Mouse (Mus musculus): ENCODE measurements at regions not wholly inside any gene's neighbourhood (a gene's known extent, or its start where the extent isn't known, plus 50 kb on each side); places are given as distances from the start of the nearest gene placed in this dataset.
A peak's percentile ranks its signal among the peaks of the same experiment; 100 is the strongest.

DNA sequence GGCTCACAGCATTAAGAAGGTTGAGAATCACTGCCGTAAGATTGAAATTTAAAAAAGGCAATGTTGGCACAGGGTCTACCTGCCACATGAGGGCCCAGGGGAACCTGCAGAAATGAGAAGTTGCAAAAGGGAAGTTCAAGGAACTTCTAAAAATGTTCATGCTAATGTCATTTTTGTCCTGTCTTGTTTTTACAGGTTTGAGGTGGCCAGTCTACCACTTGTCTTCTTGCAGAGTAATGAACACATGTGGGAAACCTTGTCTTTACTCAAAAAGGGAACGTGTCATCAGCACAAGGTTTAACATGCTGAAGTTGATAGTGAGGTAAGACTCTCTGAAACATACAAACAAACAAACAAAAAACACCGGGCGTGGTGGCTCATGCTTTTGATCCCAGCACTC is 71.4 kb upstream of the Nanos1 start:
- H3K4me2 ChIP-seq: no peak overlapping the region
- H3K4me1 ChIP-seq: no peaks in the 10 kb centered on the region
- H3K9ac ChIP-seq: no peak overlapping the region
- no peaks in the 10 kb centered on the region for H3K36me3 ChIP-seq (replicated peaks)
- no peaks in the 10 kb centered on the region for H3K27me3 ChIP-seq
- H3K27ac ChIP-seq: no peak overlapping the region
- H3K9me3 ChIP-seq: no peaks in the 10 kb centered on the region
- WGBS: 90% methylated on average over 4 of the region's 4 CpGs
- no peak overlapping the region for H3K4me3 ChIP-seq (replicated peaks)
- no peak for ATAC-seq (ENCODE audit: low FRiP score)

DNA sequence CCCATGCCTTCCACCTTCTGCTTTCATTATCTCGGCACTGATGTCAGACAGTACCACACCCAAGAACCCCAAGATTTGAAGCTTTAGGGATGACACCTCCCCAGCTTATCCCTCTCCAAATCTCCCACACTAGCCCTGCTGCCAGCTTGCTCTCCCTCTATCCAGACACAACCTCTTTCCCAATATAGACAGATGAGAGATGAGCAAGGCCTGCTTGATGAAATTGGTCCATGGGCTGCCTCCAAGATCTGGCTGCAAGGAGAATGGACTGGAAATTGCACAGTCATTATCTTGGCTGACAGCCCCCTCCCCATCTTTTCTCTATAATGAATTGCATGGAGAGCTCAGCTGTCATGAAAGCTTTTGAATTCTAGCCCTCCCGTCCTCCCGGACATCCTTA is 73.5 kb upstream of the Nanos1 start:
- H3K4me3 ChIP-seq (replicated peaks): no peak overlapping the region
- H3K9me3 ChIP-seq: no peaks in the 10 kb centered on the region
- 0 out of 2 replicates have a peak, but pooled peaks cover 2% of the 10 kb centered on the region for H3K27me3 ChIP-seq
- no peak overlapping the region for H3K9ac ChIP-seq
- H3K27ac ChIP-seq: 0 out of 2 replicates have a peak overlapping the region, but pooled peaks have one; percentile 38
- no peaks in the 10 kb centered on the region for H3K36me3 ChIP-seq (replicated peaks)
- ATAC-seq (ENCODE audit: low FRiP score): 0 out of 2 replicates have a peak, but pooled peaks have one; percentile 23
- no peak overlapping the region for H3K4me2 ChIP-seq
- no peaks in the 10 kb centered on the region for H3K4me1 ChIP-seq
- WGBS: 70% methylated on average over 3 of the region's 3 CpGs

DNA sequence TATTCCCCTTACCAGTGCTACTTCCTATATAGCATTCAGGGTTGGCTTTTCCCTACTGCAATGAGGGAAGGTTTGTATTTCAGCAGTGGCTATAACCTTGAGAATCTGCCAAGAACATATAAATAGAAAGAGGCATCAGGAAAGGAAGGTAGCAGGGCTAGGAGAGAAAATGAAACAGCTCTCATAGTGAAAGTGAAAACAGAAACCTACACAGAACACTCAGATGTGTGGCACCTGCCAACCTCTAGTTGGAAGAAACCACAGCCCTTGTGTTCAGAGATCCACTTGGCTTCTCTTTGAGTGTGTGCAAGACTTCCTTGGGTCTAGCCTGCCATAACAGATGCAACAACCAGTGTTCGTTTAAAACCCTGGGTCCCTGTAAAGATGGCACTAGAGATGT is 74.3 kb upstream of the Nanos1 start:
- H3K9me3 ChIP-seq: no peaks in the 10 kb centered on the region
- H3K4me3 ChIP-seq (replicated peaks): no peak overlapping the region
- no peak overlapping the region for H3K9ac ChIP-seq
- 70% methylated on average over 1 of the region's 1 CpGs for WGBS
- no peaks in the 10 kb centered on the region for H3K36me3 ChIP-seq (replicated peaks)
- 0 out of 2 replicates have a peak, but pooled peaks cover 5% of the 10 kb centered on the region for H3K27me3 ChIP-seq
- ATAC-seq (ENCODE audit: low FRiP score): no peak
- no peak overlapping the region for H3K27ac ChIP-seq
- H3K4me1 ChIP-seq: no peaks in the 10 kb centered on the region
- no peak overlapping the region for H3K4me2 ChIP-seq

DNA sequence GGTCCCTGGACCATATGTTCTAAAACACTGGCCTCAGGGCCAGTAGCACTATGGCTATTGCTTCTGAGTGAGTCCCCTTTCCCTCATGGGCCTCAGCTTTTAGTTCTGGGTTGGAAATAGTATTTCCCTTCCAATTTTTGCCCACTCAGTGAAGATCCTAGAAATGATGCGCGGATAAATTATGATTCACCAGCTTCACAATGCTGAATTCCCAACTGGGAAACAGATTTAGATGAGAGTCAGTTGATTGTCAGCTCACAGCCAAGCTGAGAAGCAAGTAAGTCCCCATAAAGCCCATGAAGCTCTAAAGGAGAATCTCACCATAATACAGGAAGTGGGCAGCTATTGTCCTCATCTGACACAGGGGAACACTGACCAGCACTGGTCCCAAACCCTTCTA is 77.6 kb upstream of the Nanos1 start:
- Histone ChIP-seq H3K27me3 (0 out of 2 replicates have a peak, but pooled peaks cover 5% of the 10 kb centered on the region), H3K9ac (no peak overlapping the region), H3K4me2 (no peak overlapping the region), H3K27ac (no peak overlapping the region), H3K4me1 (no peaks in the 10 kb centered on the region), H3K9me3 (no peaks in the 10 kb centered on the region), H3K36me3 (replicated peaks) (no peaks in the 10 kb centered on the region), H3K4me3 (replicated peaks) (no peak overlapping the region)
- ATAC-seq (ENCODE audit: low FRiP score): no peak
- WGBS: 87% methylated on average over 2 of the region's 2 CpGs

DNA sequence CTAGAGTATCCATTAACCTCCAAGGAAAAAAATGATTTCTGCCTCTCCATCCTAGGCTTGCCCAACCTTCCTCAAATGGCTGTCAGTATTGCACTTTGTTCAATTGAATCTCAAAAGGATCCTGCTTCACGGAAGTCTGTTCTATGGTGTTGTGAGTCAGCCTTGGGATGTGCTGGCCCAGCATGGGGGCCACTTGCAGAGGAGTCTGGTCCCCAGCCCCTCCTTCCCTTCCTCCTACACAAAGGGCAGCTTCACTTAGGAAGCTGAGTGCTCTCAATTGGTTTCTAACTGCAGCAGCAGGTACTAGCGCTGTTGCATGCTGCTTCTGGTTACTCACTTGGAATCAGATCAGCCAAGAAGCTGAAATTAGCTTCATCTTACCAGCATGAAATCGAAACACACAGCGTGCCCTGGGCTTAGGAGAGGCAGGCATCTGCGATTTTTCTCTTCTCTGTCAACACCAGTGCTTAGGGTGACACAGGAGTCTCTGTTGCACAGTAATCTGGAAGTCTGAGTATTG is 80.8 kb upstream of the Nanos1 start:
- no peaks in the 10 kb centered on the region for H3K4me1 ChIP-seq

DNA sequence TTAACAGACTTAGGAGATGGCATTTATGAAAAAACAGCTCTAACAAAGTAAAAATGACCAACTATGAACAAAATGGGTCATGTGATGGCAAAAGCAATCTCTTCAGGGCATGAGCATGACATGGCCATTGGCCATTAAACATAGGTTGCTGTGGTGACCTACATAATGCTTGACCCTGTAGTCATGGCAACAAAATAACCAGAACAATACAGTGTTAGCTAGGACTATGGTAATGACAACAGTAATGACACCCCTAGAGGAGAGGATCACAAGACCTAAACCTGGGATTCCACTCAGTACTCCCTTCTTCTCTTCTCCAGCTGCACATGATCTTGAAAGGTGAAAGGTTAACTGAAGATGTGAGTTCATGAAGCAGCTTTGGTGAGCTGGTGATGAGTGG is 85.0 kb upstream of the Nanos1 start:
- Histone ChIP-seq H3K27ac (no peak overlapping the region), H3K4me2 (no peak overlapping the region), H3K4me1 (no peaks in the 10 kb centered on the region), H3K4me3 (replicated peaks) (no peak overlapping the region), H3K9me3 (no peaks in the 10 kb centered on the region), H3K27me3 (no peaks in the 10 kb centered on the region), H3K36me3 (replicated peaks) (no peaks in the 10 kb centered on the region), H3K9ac (no peak overlapping the region)
- ATAC-seq (ENCODE audit: low FRiP score): no peak

More for the DNA sequence above, 80.8 kb upstream of the Nanos1 start:
- Histone ChIP-seq H3K4me3 (replicated peaks) (no peak overlapping the region), H3K9me3 (no peaks in the 10 kb centered on the region), H3K4me2 (no peak overlapping the region), H3K9ac (no peak overlapping the region), H3K27ac (no peak overlapping the region), H3K27me3 (0 out of 2 replicates have a peak, but pooled peaks cover 5% of the 10 kb centered on the region), H3K36me3 (replicated peaks) (no peaks in the 10 kb centered on the region)
- WGBS: 39% methylated on average over 5 of the region's 5 CpGs
- ATAC-seq (ENCODE audit: low FRiP score): no peak

DNA sequence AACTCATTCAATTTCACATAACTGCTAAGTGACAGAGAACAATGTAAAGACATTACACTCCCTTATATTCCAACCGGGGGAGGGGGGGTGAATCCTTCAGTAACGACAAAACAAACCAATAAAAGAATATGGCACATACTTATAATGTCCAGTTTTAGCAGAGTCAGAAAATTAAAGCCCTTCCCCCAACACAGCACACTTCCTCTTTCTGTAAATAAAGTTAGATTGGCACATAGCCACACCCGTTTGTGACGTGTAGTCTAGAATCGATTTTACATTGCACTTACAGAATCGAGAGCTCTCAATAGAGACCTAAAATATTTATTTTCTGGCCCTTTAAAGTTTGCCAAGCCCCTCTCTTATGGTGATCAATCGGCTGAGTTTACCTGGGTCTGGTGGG is 85.0 kb upstream of the Cacul1 start:
- H3K9me3 ChIP-seq: no peaks in the 10 kb centered on the region
- H3K4me1 ChIP-seq: no peaks in the 10 kb centered on the region
- H3K36me3 ChIP-seq (replicated peaks): no peaks in the 10 kb centered on the region
- 89% methylated on average over 7 of the region's 7 CpGs for WGBS
- no peak overlapping the region for H3K4me2 ChIP-seq
- H3K4me3 ChIP-seq (replicated peaks): no peak overlapping the region
- no peak overlapping the region for H3K9ac ChIP-seq
- H3K27me3 ChIP-seq: no peaks in the 10 kb centered on the region
- H3K27ac ChIP-seq: no peak overlapping the region
- ATAC-seq (ENCODE audit: low FRiP score): no peak

DNA sequence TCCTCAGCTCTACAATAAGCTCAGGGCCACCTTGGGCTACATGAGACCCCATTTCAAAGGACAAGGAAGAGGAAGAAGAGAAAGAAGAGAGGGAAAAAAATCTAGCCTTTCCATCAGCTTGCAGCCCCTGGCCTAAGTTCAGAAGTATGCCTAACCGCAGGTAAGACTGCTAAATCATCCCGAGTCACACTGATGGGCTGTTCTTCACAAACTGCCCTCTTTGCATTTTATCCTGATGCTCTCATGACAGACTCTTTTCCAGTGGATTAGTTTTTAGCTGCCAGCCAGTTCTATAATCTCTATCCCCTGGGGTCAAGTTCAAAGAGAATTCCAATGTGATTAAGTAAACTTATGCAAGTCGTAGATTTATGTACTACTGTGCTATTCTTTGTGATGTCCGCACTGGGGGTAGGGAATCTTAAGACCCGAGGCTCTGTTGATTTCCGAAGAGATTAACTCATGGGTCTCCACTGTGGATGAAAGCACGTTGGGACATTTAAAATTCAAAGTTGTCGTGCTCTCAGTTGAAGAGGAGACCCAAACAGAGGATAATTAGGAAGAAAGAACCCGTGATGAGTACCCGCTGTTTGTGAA is 70.4 kb upstream of the Cacul1 start:
- 15% methylated on average over 10 of the region's 10 CpGs for WGBS
- no peak for ATAC-seq (ENCODE audit: low FRiP score)
- no peak overlapping the region for H3K4me3 ChIP-seq (replicated peaks)

DNA sequence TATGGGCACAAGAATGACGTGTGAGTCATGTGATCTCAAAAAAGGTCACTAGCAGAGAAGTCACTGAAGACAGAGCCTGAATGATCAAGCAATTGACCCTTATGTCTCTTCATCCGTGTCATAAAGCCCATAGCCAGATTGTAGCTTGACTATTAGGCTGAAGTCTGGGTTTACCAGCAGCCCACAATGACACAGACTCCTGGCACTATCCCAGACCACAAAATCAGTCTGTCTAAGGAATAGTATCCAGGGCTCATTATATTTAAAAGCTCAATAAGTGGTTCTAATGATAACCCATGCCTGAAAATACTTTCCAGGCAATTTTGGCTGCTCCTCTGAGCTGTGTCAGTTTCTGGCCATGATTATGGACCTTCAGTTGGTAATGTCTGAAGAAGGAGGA is 59.2 kb upstream of the Cacul1 start:
- Histone ChIP-seq H3K4me2 (no peak overlapping the region), H3K9me3 (no peaks in the 10 kb centered on the region), H3K36me3 (replicated peaks) (no peaks in the 10 kb centered on the region), H3K4me1 (no peaks in the 10 kb centered on the region), H3K27ac (no peak overlapping the region), H3K4me3 (replicated peaks) (no peak overlapping the region), H3K27me3 (no peaks in the 10 kb centered on the region), H3K9ac (no peak overlapping the region)
- ATAC-seq (ENCODE audit: low FRiP score): no peak
- 67% methylated on average over 2 of the region's 2 CpGs for WGBS

More for the DNA sequence above, 70.4 kb upstream of the Cacul1 start:
- H3K27me3 ChIP-seq: 0 out of 2 replicates have a peak, but pooled peaks cover 3% of the 10 kb centered on the region
- H3K4me2 ChIP-seq: no peak overlapping the region
- no peaks in the 10 kb centered on the region for H3K36me3 ChIP-seq (replicated peaks)
- no peaks in the 10 kb centered on the region for H3K9me3 ChIP-seq
- H3K9ac ChIP-seq: no peak overlapping the region
- H3K27ac ChIP-seq: no peak overlapping the region
- peaks cover 10% of the 10 kb centered on the region; the same call in 1 of the 2 replicates for H3K4me1 ChIP-seq
